Mouse (Mus musculus) left cerebral cortex, adult 11 months (tissue): ENCODE results near the gene Psmg4.

Source experiments
- DNase-seq: peaks from one replicate; pipeline ENCODE4 v3.0.0; 2022; ENCODE audit warnings: low spot score

Gene Psmg4

GRCm38 (mm10) chr13:34205216-34205615 lies 42.5 kb downstream of the Psmg4 start:
- no peak for DNase-seq

GRCm38 (mm10) chr13:34207714-34208470 lies 45.1 kb downstream of the Psmg4 start:
- no peak for DNase-seq

- DNase-seq = no peak
Observed at GRCm38 (mm10) chr13:34211261-34211775, 48.6 kb downstream of the Psmg4 start.

GRCm38 (mm10) chr13:34212735-34213212 lies 50.0 kb downstream of the Psmg4 start:
- DNase-seq = no peak

GRCm38 (mm10) chr13:34214855-34215254 lies 52.1 kb downstream of the Psmg4 start:
- peak; percentile 47 for DNase-seq

GRCm38 (mm10) chr13:34218776-34219175 lies 56.0 kb downstream of the Psmg4 start:
- no peak for DNase-seq

- no peak for DNase-seq
Observed at GRCm38 (mm10) chr13:34219728-34220127, 57.0 kb downstream of the Psmg4 start.

GRCm38 (mm10) chr13:34222985-34223384 lies 60.2 kb downstream of the Psmg4 start:
- no peak for DNase-seq

GRCm38 (mm10) chr13:34226940-34227339 lies 64.2 kb downstream of the Psmg4 start:
- DNase-seq = no peak
